In genomic region chr13:101760953-101761352, GRCm38 (mm10) we compare ENCODE assay signal across 11 mouse cellular contexts. TPM values are rescaled to one million over a fixed set of nuclear protein-coding genes. Genes with fewer than 3 reads are reported as not detected.
A peak's percentile ranks its signal among the peaks of the same experiment; 100 is the strongest.
DNase-seq lines count a peak whose midpoint lies in the region; ATAC-seq and TF ChIP-seq lines count a peak whose summit lies in the region.
"Had no signal": no experiment of that assay in that cellular context is flagged by ENCODE, and none has a peak within 500 bp of the region (broad histone marks: within the 10 kb centered on the region; RNA-seq: fewer than 3 reads in every experiment).

No protein-coding gene starts in this region.

- no peaks in the 10 kb centered on the region; the same call in 1 of the 2 replicates for H3K36me3 ChIP-seq in heart, embryonic 11.5 days (ENCODE audit: control insufficient read depth, insufficient read depth, low read length)
- H3K36me3 ChIP-seq in spleen, adult 2 months (ENCODE audit: control insufficient read depth, insufficient read depth, low read length), result peaks cover 13% of the 10 kb centered on the region
- H3K36me3 ChIP-seq in liver, adult 2 months (ENCODE audit: control insufficient read depth, insufficient read depth, low read length), result peaks cover 16% of the 10 kb centered on the region

- no peak for TF ChIP-seq CTCF in spleen, adult 2 months (IDR thresholded peaks at IDR 0.05; ENCODE audit: extremely low read depth, insufficient read depth, insufficient read length, insufficient replicate concordance)
- no peak for TF ChIP-seq CTCF in liver, adult 2 months (IDR thresholded peaks at IDR 0.05; ENCODE audit: low read depth, low read length)

- H3K4me1 ChIP-seq in heart, embryonic 11.5 days (ENCODE audit: control insufficient read depth, insufficient read depth, low read length), result peaks cover 74% of the 10 kb centered on the region
- H3K4me1 ChIP-seq in spleen, adult 2 months (ENCODE audit: control insufficient read depth, insufficient read depth, insufficient read length), result peaks cover 30% of the 10 kb centered on the region
- peaks cover 63% of the 10 kb centered on the region for H3K4me1 ChIP-seq in liver, adult 2 months (ENCODE audit: control insufficient read depth, insufficient read depth, low read length)

- WGBS in heart, embryonic 11.5 days (ENCODE audit: insufficient replicate concordance), result 40% methylated on average over 3 of the region's 3 CpGs
- 59% methylated on average over 3 of the region's 3 CpGs for WGBS in spleen, adult 2 months
- 19% methylated on average over 3 of the region's 3 CpGs for WGBS in liver, adult 2 months

- no peak for TF ChIP-seq POLR2A in spleen, adult 2 months (IDR thresholded peaks at IDR 0.05; ENCODE audit: low read depth, low read length)
- TF ChIP-seq POLR2A in liver, adult 2 months (IDR thresholded peaks at IDR 0.05; ENCODE audit: extremely low read depth, insufficient read depth, low read length), result no peak

- peak overlapping the region; percentile 39 for H3K4me2 ChIP-seq in heart, embryonic 11.5 days

- H3K9ac ChIP-seq in heart, embryonic 11.5 days (ENCODE audit: low read depth, low read length), result no peak overlapping the region
- H3K9ac ChIP-seq in liver, adult 2 months (ENCODE audit: low read depth, low read length), result peak overlapping the region; percentile 6; the same call in 1 of the 2 replicates

- H3K79me2 ChIP-seq in liver, adult 2 months (ENCODE audit: control insufficient read depth, insufficient read depth, low read length), result peaks cover 69% of the 10 kb centered on the region

- peak; percentile 55; the same call in 1 of the 2 replicates for ATAC-seq in heart, embryonic 11.5 days (replicated peaks; ENCODE audit: insufficient number of reproducible peaks, low FRiP score, low TSS enrichment)

- H3K27ac ChIP-seq in heart, embryonic 11.5 days (ENCODE audit: low read depth, low read length), result peak overlapping the region; percentile 35; the same call in 1 of the 2 replicates
- H3K27ac ChIP-seq in spleen, adult 2 months (ENCODE audit: insufficient read depth, low read length), result peak overlapping the region; percentile 1; the same call in 1 of the 2 replicates
- peak overlapping the region; percentile 46 for H3K27ac ChIP-seq in liver, adult 2 months (replicated peaks; ENCODE audit: insufficient read depth, low read depth, low read length)

- no peaks in the 10 kb centered on the region for H3K9me3 ChIP-seq in heart, embryonic 11.5 days (replicated peaks; ENCODE audit: control insufficient read depth, low read length)

- H3K4me3 ChIP-seq in heart, embryonic 11.5 days (ENCODE audit: low read depth, low read length), result no peak overlapping the region
- H3K4me3 ChIP-seq in spleen, adult 2 months (ENCODE audit: extremely low read depth, insufficient read depth, insufficient read length), result no peak overlapping the region
- no peak overlapping the region for H3K4me3 ChIP-seq in liver, adult 2 months (ENCODE audit: insufficient read depth, low read depth, low read length)

- no peaks in the 10 kb centered on the region for H3K27me3 ChIP-seq in heart, embryonic 11.5 days (ENCODE audit: control insufficient read depth, insufficient read depth, low read length)
- H3K27me3 ChIP-seq in spleen, adult 2 months (ENCODE audit: control insufficient read depth, insufficient read depth, low read length), result no peaks in the 10 kb centered on the region
- no peaks in the 10 kb centered on the region for H3K27me3 ChIP-seq in liver, adult 2 months (ENCODE audit: control insufficient read depth, insufficient read depth, low read length)

- DNase-seq in heart, postnatal 4 days, result no peak
- no peak for DNase-seq in spleen, adult 2 months (ENCODE audit: low read depth in 1 of 2, low spot score in 2 of 2)
- DNase-seq in spleen, postnatal 4 days (ENCODE audit: low spot score in 2 of 2), result no peak
- peak; percentile 57 for DNase-seq in liver, adult 2 months (ENCODE audit: extremely low read depth, low read depth, low spot score)
- no peak for DNase-seq in layer of hippocampus, postnatal 25 days (ENCODE audit: extremely low spot score in 1 of 2, low spot score in 1 of 2)
- no peak for DNase-seq in urinary bladder, postnatal 25 days (ENCODE audit: low spot score)
- no peak for DNase-seq in ovary, postnatal 10 days (ENCODE audit: low spot score)
- DNase-seq: adrenal gland, adult 2 months; gastrocnemius, postnatal 36 days; kidney, postnatal 25 days had no signal

RNA-seq across cellular contexts. Expression of gene Pik3r1, which starts 7.1 kb away (rescaled TPM):
- 11.5 and 16.6 TPM in 2 replicates for polyA plus RNA-seq in heart, embryonic 11.5 days (2014; fragmentation: Nextera tagmentation; extraction: Ambion mirVana)
- 10 to 100 TPM; 34.7 to 35.8 TPM for total RNA-seq in heart, postnatal 4 days (2021)
- polyA plus RNA-seq in spleen, adult 2 months (2012; rRNA removed), result 17.1 and 18.4 TPM in 2 replicates
- 35.5 and 38.4 TPM in 2 replicates for total RNA-seq in liver, adult 2 months (2014; rRNA removed)
- polyA plus RNA-seq in liver, adult 2 months (2012; rRNA removed), result 11.9 and 12.2 TPM in 2 replicates
- 10 to 100 TPM; 83.9 to 85.4 TPM for total RNA-seq in layer of hippocampus, postnatal 25 days (2021)
